Mouse (Mus musculus): ENCODE results near the gene AW549877. TPM values are rescaled to one million over a fixed set of nuclear protein-coding genes. Genes with fewer than 3 reads are reported as not detected.

The AW549877 gene
- polyA plus RNA-seq, 1 experiment from 2014 or later, result 34.7 TPM

Other genes with a start within 250 kb of the AW549877 start
- gene Fbxo4, start 16.2 kb downstream of the AW549877 start, polyA plus RNA-seq (2015; fragmentation: Nextera tagmentation; extraction: Ambion mirVana), result 11.3 and 13.2 TPM in 2 replicates
- 222 and 248 TPM in 2 replicates for gene Oxct1, start 30.6 kb upstream of the AW549877 start, polyA plus RNA-seq (2015; fragmentation: Nextera tagmentation; extraction: Ambion mirVana)

Data from lung, embryonic 16.5 days (tissue).